Mouse (Mus musculus) cerebellum, adult 2 months (tissue): ENCODE results near the gene Olfr52. TPM values are rescaled to one million over a fixed set of nuclear protein-coding genes. Genes with fewer than 3 reads are reported as not detected.

Experiments used
- DNase-seq, 2 experiments: peaks; one replicate each; pipeline ENCODE4 v3.0.0; 2021
- H3K27ac ChIP-seq: fragments of 200-500 bp; 2 replicates; pipeline ENCODE4 v1.5.1; 2012; ENCODE audit warnings: low read length, control low read depth, inconsistent platforms; ENCODE audit not compliant: insufficient read depth
- H3K27me3 ChIP-seq: fragments of 200-500 bp; 2 replicates; pipeline ENCODE4 v1.6.1; 2012; ENCODE audit warnings: inconsistent platforms, mild to moderate bottlenecking, low read length, moderate library complexity; ENCODE audit not compliant: control insufficient read depth, insufficient read depth
- H3K4me1 ChIP-seq: fragments of 200-500 bp; 2 replicates; pipeline ENCODE4 v1.6.1; 2011; ENCODE audit warnings: low read length; ENCODE audit not compliant: control insufficient read depth, insufficient read depth
- H3K4me3 ChIP-seq: fragments of 200-500 bp; replicated peaks from 2 replicates; pipeline ENCODE3; 2011; ENCODE audit warnings: mild to moderate bottlenecking, low read depth, low read length, control low read depth; ENCODE audit not compliant: insufficient read depth
- CTCF ChIP-seq: fragments of 200-500 bp; IDR thresholded peaks from 2 replicates; pipeline ENCODE4 v1.5.1; 2011; ENCODE audit warnings: low read depth, mild to moderate bottlenecking, control low read depth, low read length, moderate library complexity, borderline replicate concordance; ENCODE audit not compliant: insufficient read depth
- POLR2A ChIP-seq: fragments of 200-500 bp; IDR thresholded peaks from 2 replicates; pipeline ENCODE4 v1.6.1; 2011; ENCODE audit warnings: low read length, control low read depth, borderline replicate concordance; ENCODE audit not compliant: insufficient read depth
- whole genome bisulfite sequencing: fragments of 180-500 bp; shearing (Covaris S2); methylation state at CpG from one replicate; pipeline ENCODE4 v1.1.7; 2018; 5-methylcytosine and 5-hydroxymethylcytosine counted together
- polyA plus RNA-seq: library from polyadenylated mRNA; depleted of rRNA; stranded (reverse); fragments of >200 nt; gene quantifications from 2 replicates; pipeline ENCODE4 v1.2.3, GENCODE M21; 2012; rRNA removed

Olfr52 gene
- polyA plus RNA-seq, 1 experiment, result not detected

DNA sequence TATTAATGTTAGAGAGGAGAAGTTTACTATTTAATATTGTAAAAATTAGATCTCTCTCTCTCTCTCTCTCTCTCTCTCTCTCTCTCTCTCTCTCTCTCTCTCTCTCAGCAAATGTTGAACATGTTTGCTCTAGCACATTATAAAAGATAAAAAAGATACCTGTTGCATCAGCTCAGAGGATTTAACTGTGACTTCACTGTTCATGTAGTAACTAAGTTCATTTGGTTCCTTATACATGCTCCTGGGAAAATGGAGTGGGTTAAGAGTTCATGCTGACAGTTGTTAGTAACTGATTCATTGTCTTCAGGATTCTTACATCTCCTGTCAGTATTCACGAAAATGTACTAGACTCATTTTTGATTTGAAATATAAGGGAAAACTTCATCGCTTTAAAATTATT is 18.1 kb downstream of the Olfr52 start, which contains the start of gene Olfr1043:
Olfr1043 (minus strand) TSS at position 101 of the 400 bp plus-strand sequence.
- no peaks in the 10 kb centered on the region for H3K4me1 ChIP-seq
- 88% methylated on average over 2 of the region's 2 CpGs for WGBS
- H3K27ac ChIP-seq, result no peak within 1 kb of the TSS
- TF ChIP-seq POLR2A (no peak), CTCF (no peak)
- DNase-seq, result no peak
- H3K27me3 ChIP-seq, result no peaks in the 10 kb centered on the region
- H3K4me3 ChIP-seq, result no peak within 1 kb of the TSS

DNA sequence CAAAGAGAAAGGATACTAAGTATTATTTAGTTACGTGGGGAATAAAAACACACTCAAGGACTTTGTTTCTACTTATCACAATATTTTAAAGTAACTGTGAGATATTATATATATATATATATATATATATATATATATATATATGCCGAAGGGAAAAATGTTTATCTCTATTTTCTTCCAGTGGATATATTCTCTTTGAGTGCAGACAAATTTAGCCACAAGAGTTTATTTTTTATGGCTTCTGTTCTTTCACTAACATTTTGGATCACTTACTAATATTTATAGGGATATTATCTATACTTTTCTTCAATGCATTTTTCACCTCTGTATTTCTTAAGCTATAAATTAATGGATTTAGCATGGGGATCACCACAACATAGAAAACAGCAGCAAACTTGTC is 23.7 kb downstream of the Olfr52 start, which contains the start of gene Olfr1042:
Olfr1042 (minus strand) TSS at position 101 of the 400 bp plus-strand sequence.
- Histone ChIP-seq H3K27me3 (no peaks in the 10 kb centered on the region), H3K4me1 (no peaks in the 10 kb centered on the region), H3K4me3 (no peak within 1 kb of the TSS), H3K27ac (no peak within 1 kb of the TSS)
- no peak for TF ChIP-seq CTCF
- TF ChIP-seq POLR2A, result no peak
- no peak for DNase-seq
- WGBS, result 96% methylated on average over 2 of the region's 2 CpGs

DNA sequence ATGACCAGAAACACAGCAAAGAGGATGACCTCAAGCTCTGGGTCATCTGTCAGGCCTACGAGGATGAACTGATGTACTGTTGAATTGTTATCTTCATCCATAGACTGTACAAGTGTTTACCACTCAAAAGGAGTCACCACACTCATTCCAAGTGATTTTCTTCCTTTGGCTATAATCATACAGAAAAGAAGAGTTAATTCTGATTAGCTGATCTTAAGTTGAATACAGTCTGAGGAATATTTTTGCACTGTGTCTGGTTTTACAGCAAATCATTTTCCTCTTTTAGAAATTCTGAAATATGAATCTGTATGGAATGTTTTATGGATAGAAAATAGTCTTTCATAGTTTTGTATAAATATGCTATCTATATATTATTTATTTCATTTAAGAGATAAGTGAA is 38.9 kb downstream of the Olfr52 start, which contains the start of gene Olfr1040:
Olfr1040 (minus strand) TSS at position 101 of the 400 bp plus-strand sequence.
- H3K27ac ChIP-seq, result no peak within 1 kb of the TSS
- 76% methylated on average over 1 of the region's 1 CpGs for WGBS
- no peak for DNase-seq
- no peaks in the 10 kb centered on the region for H3K27me3 ChIP-seq
- H3K4me3 ChIP-seq, result no peak within 1 kb of the TSS
- TF ChIP-seq CTCF, result no peak
- no peak for TF ChIP-seq POLR2A
- no peaks in the 10 kb centered on the region for H3K4me1 ChIP-seq

DNA sequence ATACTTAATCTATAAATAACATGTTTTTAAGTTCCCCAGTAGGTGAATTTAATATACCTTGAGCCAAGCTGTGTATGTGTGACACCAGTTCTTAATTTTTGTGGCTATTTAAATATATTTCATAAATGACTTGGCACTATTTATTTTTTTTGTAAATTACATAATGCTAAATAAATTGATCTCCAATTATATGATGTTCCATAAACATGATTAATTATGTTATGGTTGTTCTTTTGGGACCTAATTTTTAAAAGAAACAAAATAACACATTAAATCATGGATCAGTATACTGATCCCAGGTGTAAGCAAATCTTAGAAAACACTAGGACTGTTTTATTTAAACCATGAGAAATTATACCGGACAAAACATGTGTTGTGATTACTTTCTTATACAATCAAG is 49.7 kb downstream of the Olfr52 start, which contains the start of gene Olfr1039:
Olfr1039 (minus strand) TSS at position 101 of the 400 bp plus-strand sequence.
- WGBS, result 98% methylated on average over 1 of the region's 1 CpGs
- no peaks in the 10 kb centered on the region for H3K27me3 ChIP-seq
- no peak within 1 kb of the TSS for H3K27ac ChIP-seq
- no peak for DNase-seq
- no peak within 1 kb of the TSS for H3K4me3 ChIP-seq
- TF ChIP-seq POLR2A (no peak), CTCF (no peak)
- no peaks in the 10 kb centered on the region for H3K4me1 ChIP-seq

Other genes starting within 250 kb of the Olfr52 start
- not detected in 2 replicates for gene Olfr1028, start 235.2 kb downstream of the Olfr52 start, polyA plus RNA-seq
- gene Olfr1029, start 211.8 kb downstream of the Olfr52 start, polyA plus RNA-seq, result not detected in 2 replicates
- gene Olfr1030, start 206.4 kb downstream of the Olfr52 start, polyA plus RNA-seq, result not detected in 2 replicates
- not detected in 2 replicates for gene Olfr1031, start 195.4 kb downstream of the Olfr52 start, polyA plus RNA-seq
- gene Olfr1032, start 180.1 kb downstream of the Olfr52 start, polyA plus RNA-seq, result not detected in 2 replicates
- 0.11 and 0.21 TPM in 2 replicates for gene Olfr1033, start 165.1 kb downstream of the Olfr52 start, polyA plus RNA-seq
- gene Olfr1034, start 139.8 kb downstream of the Olfr52 start, polyA plus RNA-seq, result 0.02 and 0.05 TPM in 2 replicates
- gene Olfr1036, start 111.7 kb downstream of the Olfr52 start, polyA plus RNA-seq, result not detected in 2 replicates
- gene Olfr1037, start 98.3 kb downstream of the Olfr52 start, polyA plus RNA-seq, result not detected in 2 replicates
- not detected in 2 replicates for gene Olfr1039, start 49.8 kb downstream of the Olfr52 start, polyA plus RNA-seq
- not detected in 2 replicates for gene Olfr1040, start 39.0 kb downstream of the Olfr52 start, polyA plus RNA-seq
- gene Olfr1042, start 23.8 kb downstream of the Olfr52 start, polyA plus RNA-seq, result not detected in 2 replicates
- gene Olfr1043, start 18.2 kb downstream of the Olfr52 start, polyA plus RNA-seq, result not detected in 2 replicates
- gene Olfr1044, start 7.9 kb downstream of the Olfr52 start, polyA plus RNA-seq, result not detected in 2 replicates
- not detected in 2 replicates for gene Olfr1045, start 17.3 kb upstream of the Olfr52 start, polyA plus RNA-seq
- gene Olfr1046, start 33.6 kb upstream of the Olfr52 start, polyA plus RNA-seq, result not detected in 2 replicates
- gene Olfr1047, start 45.7 kb upstream of the Olfr52 start, polyA plus RNA-seq, result not detected in 2 replicates
- not detected in 2 replicates for gene Olfr1048, start 54.6 kb upstream of the Olfr52 start, polyA plus RNA-seq
- gene Olfr1049, start 72.6 kb upstream of the Olfr52 start, polyA plus RNA-seq, result not detected in 2 replicates
- not detected in 2 replicates for gene Olfr1051, start 93.4 kb upstream of the Olfr52 start, polyA plus RNA-seq
- not detected in 2 replicates for gene Olfr1052, start 106.8 kb upstream of the Olfr52 start, polyA plus RNA-seq
- gene Olfr1053, start 129.6 kb upstream of the Olfr52 start, polyA plus RNA-seq, result not detected in 2 replicates
- gene Olfr1054, start 149.8 kb upstream of the Olfr52 start, polyA plus RNA-seq, result not detected in 2 replicates
- not detected in 2 replicates for gene Olfr1055, start 164.6 kb upstream of the Olfr52 start, polyA plus RNA-seq
- not detected in 2 replicates for gene Olfr1056, start 176.8 kb upstream of the Olfr52 start, polyA plus RNA-seq
- gene Olfr1057, start 192.7 kb upstream of the Olfr52 start, polyA plus RNA-seq, result not detected in 2 replicates
- not detected in 2 replicates for gene Olfr1058, start 202.9 kb upstream of the Olfr52 start, polyA plus RNA-seq
- gene Olfr1061, start 228.4 kb upstream of the Olfr52 start, polyA plus RNA-seq, result not detected in 2 replicates
- not detected in 2 replicates for gene Olfr1062, start 241.1 kb upstream of the Olfr52 start, polyA plus RNA-seq